Mouse (Mus musculus): ENCODE measurements around the gene Tsfm. TPM values are rescaled to one million over a fixed set of nuclear protein-coding genes. Genes with fewer than 3 reads are reported as not detected.
"Not testable (repeated sequence)": the region's sequence is repeated elsewhere in the genome, so short reads cannot be mapped to it uniquely, and the experiment has no call there.

Gene Tsfm
- total RNA-seq, 2 experiments from 2014 or later, result 5.8 to 5.9 TPM

GRCm38 (mm10) chr10:127065981-127066380, 35.3 kb upstream of the Tsfm start:
- no peak for ATAC-seq (replicated peaks; ENCODE audit: low FRiP score, poor library complexity, severe bottlenecking)

GRCm38 (mm10) chr10:127063913-127064870, 33.6 kb upstream of the Tsfm start:
- ATAC-seq (replicated peaks; ENCODE audit: low FRiP score, poor library complexity, severe bottlenecking), result peak; percentile 21

- peak; percentile 85 for ATAC-seq (replicated peaks; ENCODE audit: low FRiP score, poor library complexity, severe bottlenecking)
These were observed 32.7 kb upstream of the Tsfm start, which contains the start of gene Cdk4 for GRCm38 (mm10) chr10:127063239-127063872. TSS of gene Cdk4 (plus strand) at chr10:127063534.

- no peak for ATAC-seq (replicated peaks; ENCODE audit: low FRiP score, poor library complexity, severe bottlenecking)
These were observed 31.9 kb upstream of the Tsfm start for GRCm38 (mm10) chr10:127062503-127062902.

GRCm38 (mm10) chr10:127062101-127062500, 31.5 kb upstream of the Tsfm start:
- not testable (repeated sequence) for ATAC-seq (replicated peaks; ENCODE audit: low FRiP score, poor library complexity, severe bottlenecking)

- no peak for ATAC-seq (replicated peaks; ENCODE audit: low FRiP score, poor library complexity, severe bottlenecking)
These were observed 30.9 kb upstream of the Tsfm start for GRCm38 (mm10) chr10:127061513-127061912.

GRCm38 (mm10) chr10:127061085-127061484, 30.4 kb upstream of the Tsfm start:
- no peak for ATAC-seq (replicated peaks; ENCODE audit: low FRiP score, poor library complexity, severe bottlenecking)

- ATAC-seq (replicated peaks; ENCODE audit: low FRiP score, poor library complexity, severe bottlenecking), result no peak
These were observed 29.6 kb upstream of the Tsfm start, which contains the start of gene March9 for GRCm38 (mm10) chr10:127059968-127060916. TSS of gene March9 (minus strand) at chr10:127060184.

- no peak for ATAC-seq (replicated peaks; ENCODE audit: low FRiP score, poor library complexity, severe bottlenecking)
These were observed 28.7 kb upstream of the Tsfm start for GRCm38 (mm10) chr10:127059174-127059967.

GRCm38 (mm10) chr10:127058708-127059107, 28.1 kb upstream of the Tsfm start:
- no peak for ATAC-seq (replicated peaks; ENCODE audit: low FRiP score, poor library complexity, severe bottlenecking)

- ATAC-seq (replicated peaks; ENCODE audit: low FRiP score, poor library complexity, severe bottlenecking), result peak; percentile 78
These were observed 27.5 kb upstream of the Tsfm start for GRCm38 (mm10) chr10:127058161-127058560.

- ATAC-seq (replicated peaks; ENCODE audit: low FRiP score, poor library complexity, severe bottlenecking), result no peak
These were observed 25.9 kb upstream of the Tsfm start for GRCm38 (mm10) chr10:127056490-127056889.

GRCm38 (mm10) chr10:127055406-127055805, 24.8 kb upstream of the Tsfm start:
- ATAC-seq (replicated peaks; ENCODE audit: low FRiP score, poor library complexity, severe bottlenecking), result no peak

- ATAC-seq (replicated peaks; ENCODE audit: low FRiP score, poor library complexity, severe bottlenecking), result no peak
These were observed 24.0 kb upstream of the Tsfm start for GRCm38 (mm10) chr10:127054646-127055045.

GRCm38 (mm10) chr10:127050119-127050474, 19.5 kb upstream of the Tsfm start:
- no peak for ATAC-seq (replicated peaks; ENCODE audit: low FRiP score, poor library complexity, severe bottlenecking)

- no peak for ATAC-seq (replicated peaks; ENCODE audit: low FRiP score, poor library complexity, severe bottlenecking)
These were observed 18.9 kb upstream of the Tsfm start for GRCm38 (mm10) chr10:127049395-127050118.

- ATAC-seq (replicated peaks; ENCODE audit: low FRiP score, poor library complexity, severe bottlenecking), result no peak
These were observed 18.2 kb upstream of the Tsfm start for GRCm38 (mm10) chr10:127048608-127049394.

- ATAC-seq (replicated peaks; ENCODE audit: low FRiP score, poor library complexity, severe bottlenecking), result no peak
These were observed 17.3 kb upstream of the Tsfm start, which contains the start of gene Cyp27b1 for GRCm38 (mm10) chr10:127047954-127048353. TSS of gene Cyp27b1 (plus strand) at chr10:127048250.
